Mouse (Mus musculus): ENCODE data around the gene Pus1. TPM values are rescaled to one million over a fixed set of nuclear protein-coding genes. Genes with fewer than 3 reads are reported as not detected.

Gene Pus1
- total RNA-seq (2012; rRNA removed) (97.6 and 107 TPM in 2 replicates), polyA plus RNA-seq (2012; ENCODE audit: insufficient read depth in 1 of 2, insufficient read length in 2 of 2, low read depth in 1 of 2, low replicate concordance in 2 of 2, missing spikeins in 1 of 2) (100 to 1,000 TPM; 117 to 248 TPM)

GRCm38 (mm10) chr5:110779998-110780760, at the start of gene Pus1:
Pus1 (minus strand) TSS chr5:110780659.
- Histone ChIP-seq H3K27ac (ENCODE audit: control insufficient read depth, low read depth, low read length) (peak within 1 kb of the TSS; percentile 40), H3K9ac (ENCODE audit: control insufficient read depth, low read depth, low read length, poor library complexity, severe bottlenecking) (peak within 1 kb of the TSS; percentile 94), H3K79me2 (ENCODE audit: control insufficient read depth, insufficient read depth, low read length, poor library complexity) (peaks cover 40% of the 10 kb centered on the region), H3K36me3 (ENCODE audit: control insufficient read depth in 1 of 2, insufficient read depth in 2 of 2, low read length in 2 of 2) (peaks cover 6 to 9% of the 10 kb centered on the region in 2 experiments), H3K4me3 (ENCODE audit: control insufficient read depth in 1 of 2, insufficient read depth in 1 of 2, low read depth in 2 of 2, low read length in 2 of 2) (peak within 1 kb of the TSS; percentile 96 to 100), H3K4me1 (ENCODE audit: control insufficient read depth in 1 of 2, insufficient read depth in 2 of 2, low read length in 2 of 2) (peaks cover 2 to 16% of the 10 kb centered on the region in 2 experiments; a peak in 3 of 4 replicates), H3K9me3 (replicated peaks; ENCODE audit: insufficient read depth, low read length) (no peaks in the 10 kb centered on the region), H3K27me3 (ENCODE audit: control insufficient read depth in 1 of 2, insufficient read depth in 2 of 2, low read length in 2 of 2) (no peaks in the 10 kb centered on the region)
- DNase-seq (ENCODE audit: low read depth, low spot score), result peak; percentile 90
- peak; percentile 99 for TF ChIP-seq MAX (IDR thresholded peaks at IDR 0.05; ENCODE audit: low read length)
- TF ChIP-seq MYB (IDR thresholded peaks at IDR 0.05; ENCODE audit: low read depth, low read length), result no peak
- peak in 1 of 2 experiments; percentile 54; a peak in 1 of 4 replicates for TF ChIP-seq USF2 (IDR thresholded peaks at IDR 0.05; ENCODE audit: borderline replicate concordance in 1 of 2, insufficient read depth in 1 of 2, low read depth in 1 of 2, low read length in 2 of 2)
- peak; percentile 62; the same call in 1 of the 2 replicates for TF ChIP-seq ETS1 (IDR thresholded peaks at IDR 0.05; ENCODE audit: low read depth, low read length)
- TF ChIP-seq ZC3H11A (IDR thresholded peaks at IDR 0.05; ENCODE audit: low read depth, low read length), result no peak
- TF ChIP-seq MAFK (IDR thresholded peaks at IDR 0.05; ENCODE audit: borderline replicate concordance, low read depth, low read length), result no peak
- TF ChIP-seq CHD1 (IDR thresholded peaks at IDR 0.05; ENCODE audit: low read depth, low read length), result no peak
- no peak for TF ChIP-seq ZNF384 (IDR thresholded peaks at IDR 0.05; ENCODE audit: low read depth, low read length)
- no peak for TF ChIP-seq NRF1 (IDR thresholded peaks at IDR 0.05; ENCODE audit: insufficient read depth, low read depth, low read length, poor library complexity, severe bottlenecking)
- TF ChIP-seq MYC (IDR thresholded peaks at IDR 0.05; ENCODE audit: low read depth, low read length), result peak; percentile 98
- peak; percentile 68 for TF ChIP-seq TCF12 (IDR thresholded peaks at IDR 0.05; ENCODE audit: low read depth, low read length)
- no peak for TF ChIP-seq ZMIZ1 (IDR thresholded peaks at IDR 0.05; ENCODE audit: low read depth, low read length)
- TF ChIP-seq MEF2A (IDR thresholded peaks at IDR 0.05; ENCODE audit: extremely low read depth, insufficient replicate concordance, low read depth, low read length, poor library complexity, severe bottlenecking), result no peak
- peak; percentile 99 for TF ChIP-seq MXI1 (IDR thresholded peaks at IDR 0.05; ENCODE audit: low read depth, low read length)
- TF ChIP-seq HCFC1 (IDR thresholded peaks at IDR 0.05; ENCODE audit: low read depth, low read length), result peak; percentile 89
- no peak for TF ChIP-seq UBTF (IDR thresholded peaks at IDR 0.05; ENCODE audit: borderline replicate concordance, insufficient read depth, low read depth, low read length)
- TF ChIP-seq USF1 (IDR thresholded peaks at IDR 0.05; ENCODE audit: low read depth, low read length), result peak; percentile 93
- TF ChIP-seq SMC3 (IDR thresholded peaks at IDR 0.05; ENCODE audit: low read depth, low read length), result 0 out of 2 replicates have a peak, but pooled peaks have one; percentile 9
- TF ChIP-seq BHLHE40 (IDR thresholded peaks at IDR 0.05; ENCODE audit: borderline replicate concordance, low read depth, low read length), result peak; percentile 32; the same call in 1 of the 2 replicates
- TF ChIP-seq POLR2A (IDR thresholded peaks at IDR 0.05; ENCODE audit: control insufficient read depth in 1 of 2, insufficient read depth in 1 of 2, low read depth in 1 of 2, low read length in 2 of 2, poor library complexity in 1 of 2), result peak in 1 of 2 experiments; percentile 78; a peak in 2 of 4 replicates
- TF ChIP-seq MAZ (IDR thresholded peaks at IDR 0.05; ENCODE audit: low read depth, low read length), result peak; percentile 85; the same call in 1 of the 2 replicates
- no peak for TF ChIP-seq JUND (IDR thresholded peaks at IDR 0.05; ENCODE audit: low read depth, low read length)
- no peak for TF ChIP-seq GABPA (IDR thresholded peaks at IDR 0.05; ENCODE audit: low read depth, low read length)
- peak; percentile 64; the same call in 1 of the 2 replicates for TF ChIP-seq POLR2AphosphoS2 (IDR thresholded peaks at IDR 0.05; ENCODE audit: low read length)
- no peak for TF ChIP-seq TAL1 (IDR thresholded peaks at IDR 0.05; ENCODE audit: low read length)
- no peak for TF ChIP-seq ZKSCAN1 (IDR thresholded peaks at IDR 0.05; ENCODE audit: low read depth, low read length)
- TF ChIP-seq SIN3A (IDR thresholded peaks at IDR 0.05; ENCODE audit: low read length), result peak; percentile 98
- no peak for TF ChIP-seq GATA1 (IDR thresholded peaks at IDR 0.05; ENCODE audit: low read depth, low read length)
- no peak for TF ChIP-seq CTCF (IDR thresholded peaks at IDR 0.05 in 2 of 3, conservative IDR thresholded peaks at IDR 0.05 in 1 of 3; ENCODE audit: control insufficient read depth in 1 of 3, insufficient read depth in 1 of 3, low read depth in 2 of 3, low read length in 3 of 3, poor library complexity in 1 of 3, severe bottlenecking in 1 of 3)
- TF ChIP-seq E2F4 (IDR thresholded peaks at IDR 0.05; ENCODE audit: borderline replicate concordance, low read depth, low read length), result no peak
- TF ChIP-seq POLR2AphosphoS5 (IDR thresholded peaks at IDR 0.05; ENCODE audit: borderline replicate concordance, low read depth, low read length), result no peak
- TF ChIP-seq KAT2A (conservative IDR thresholded peaks at IDR 0.05; ENCODE audit: low read depth, low read length), result no peak; the same call in 1 of the 2 replicates
- no peak for TF ChIP-seq CHD2 (IDR thresholded peaks at IDR 0.05; ENCODE audit: low read length)
- TF ChIP-seq NELFE (IDR thresholded peaks at IDR 0.05; ENCODE audit: low read depth, low read length), result peak; percentile 75
- TF ChIP-seq RCOR1 (IDR thresholded peaks at IDR 0.05; ENCODE audit: low read depth, low read length), result no peak

Measured in MEL (cell line).